Comparison of ENCODE assay signal across 22 mouse cellular contexts in genomic region chr14:32624245-32624644, GRCm38 (mm10). TPM values are rescaled to one million over a fixed set of nuclear protein-coding genes. Genes with fewer than 3 reads are reported as not detected.
"Had no signal": no experiment of that assay in that cellular context is flagged by ENCODE, and none has a peak within 500 bp of the region (broad histone marks: within the 10 kb centered on the region; RNA-seq: fewer than 3 reads in every experiment).

No protein-coding gene starts in this region.

- DNase-seq: lung, adult 18-20 months; lung, embryonic 14.5 days; lung, postnatal 10 days; lung, postnatal 4 days; midbrain, embryonic 14.5 days; retina, postnatal 1 day; right cerebral cortex, postnatal 14 days; right cerebral cortex, postnatal 4 days; spleen, adult 18-20 months; thymus, adult 18-20 months; thymus, postnatal 14 days; thymus, postnatal 36 days had no signal

- H3K27ac ChIP-seq: midbrain, embryonic 10.5 days; midbrain, embryonic 12.5 days; neural tube, embryonic 13.5 days; neural tube, embryonic 15.5 days had no signal

- ATAC-seq: midbrain, embryonic 16.5 days had no signal

- H3K36me3 ChIP-seq: midbrain, embryonic 10.5 days; midbrain, embryonic 12.5 days; neural tube, embryonic 15.5 days had no signal

- H3K27me3 ChIP-seq: neural tube, embryonic 13.5 days; neural tube, embryonic 15.5 days had no signal

- H3K9me3 ChIP-seq: midbrain, embryonic 10.5 days; midbrain, embryonic 12.5 days; neural tube, embryonic 13.5 days; neural tube, embryonic 15.5 days had no signal

- H3K4me3 ChIP-seq: midbrain, embryonic 10.5 days; midbrain, embryonic 12.5 days; myocyte; neural tube, embryonic 13.5 days; neural tube, embryonic 15.5 days had no signal

- H3K4me1 ChIP-seq: midbrain, embryonic 12.5 days had no signal

RNA-seq across cellular contexts. Expression of gene Prrxl1, which starts 25.0 kb away (rescaled TPM):
- total RNA-seq: megakaryocyte-erythroid progenitor cell, adult 5-6 weeks had no signal
- polyA plus RNA-seq: liver, embryonic 16.5 days; lung, embryonic 14.5 days; myocyte; small intestine, adult 2 months; thymus, postnatal 0 days had no signal
